Mouse (Mus musculus) spleen, adult 2 months (tissue): Measurements from ENCODE around the gene Pdlim7. TPM values are rescaled to one million over a fixed set of nuclear protein-coding genes. Genes with fewer than 3 reads are reported as not detected.
A peak's percentile ranks its signal among the peaks of the same experiment; 100 is the strongest.

ENCODE experiments used
- DNase-seq, 2 experiments: peaks; one replicate each; pipeline versions ENCODE4 v3.0.0 to v3.0.0-alpha.2; 2012 to 2021; ENCODE audit warnings: low spot score in 2 of 2, low read depth in 1 of 2
- H3K27ac ChIP-seq: fragments of 200-500 bp; 2 replicates; pipeline ENCODE4 v1.5.1; 2012; ENCODE audit warnings: low read length, inconsistent platforms; ENCODE audit not compliant: insufficient read depth
- H3K27me3 ChIP-seq: fragments of 200-500 bp; 2 replicates; pipeline ENCODE4 v1.6.1; 2012; ENCODE audit warnings: mild to moderate bottlenecking, moderate library complexity, low read length, inconsistent platforms; ENCODE audit not compliant: control insufficient read depth, insufficient read depth
- H3K36me3 ChIP-seq: fragments of 200-500 bp; 2 replicates; pipeline ENCODE4 v1.6.1; 2012; ENCODE audit warnings: mild to moderate bottlenecking, low read length, inconsistent platforms; ENCODE audit not compliant: control insufficient read depth, insufficient read depth
- H3K4me1 ChIP-seq: fragments of 200-500 bp; 2 replicates; pipeline ENCODE4 v1.6.1; 2011; ENCODE audit warnings: inconsistent platforms; ENCODE audit not compliant: control insufficient read depth, insufficient read depth, insufficient read length
- H3K4me3 ChIP-seq: fragments of 200-500 bp; 2 replicates; pipeline ENCODE4 v1.5.1; 2011; ENCODE audit warnings: mild to moderate bottlenecking, inconsistent platforms; ENCODE audit not compliant: insufficient read depth, insufficient read length; ENCODE audit errors: extremely low read depth
- CTCF ChIP-seq: fragments of 200-500 bp; IDR thresholded peaks from 2 replicates; pipeline ENCODE4 v1.5.1; 2011; ENCODE audit warnings: mild to moderate bottlenecking, inconsistent platforms; ENCODE audit not compliant: insufficient read depth, insufficient read length, insufficient replicate concordance; ENCODE audit errors: extremely low read depth
- POLR2A ChIP-seq: fragments of 200-500 bp; IDR thresholded peaks from 2 replicates; pipeline ENCODE4 v1.6.1; 2011; ENCODE audit warnings: low read depth, low read length, inconsistent platforms
- WGBS: fragments of 180-500 bp; shearing (Covaris S2); methylation state at CpG from one replicate; pipeline ENCODE4 v1.1.7; 2018; 5-methylcytosine and 5-hydroxymethylcytosine counted together
- polyA plus RNA-seq: library from polyadenylated mRNA; depleted of rRNA; stranded (reverse); fragments of >200 nt; gene quantifications from 2 replicates; pipeline ENCODE4 v1.2.3, GENCODE M21; 2012

The Pdlim7 gene
- polyA plus RNA-seq, 1 experiment, result 38.3 TPM

DNA sequence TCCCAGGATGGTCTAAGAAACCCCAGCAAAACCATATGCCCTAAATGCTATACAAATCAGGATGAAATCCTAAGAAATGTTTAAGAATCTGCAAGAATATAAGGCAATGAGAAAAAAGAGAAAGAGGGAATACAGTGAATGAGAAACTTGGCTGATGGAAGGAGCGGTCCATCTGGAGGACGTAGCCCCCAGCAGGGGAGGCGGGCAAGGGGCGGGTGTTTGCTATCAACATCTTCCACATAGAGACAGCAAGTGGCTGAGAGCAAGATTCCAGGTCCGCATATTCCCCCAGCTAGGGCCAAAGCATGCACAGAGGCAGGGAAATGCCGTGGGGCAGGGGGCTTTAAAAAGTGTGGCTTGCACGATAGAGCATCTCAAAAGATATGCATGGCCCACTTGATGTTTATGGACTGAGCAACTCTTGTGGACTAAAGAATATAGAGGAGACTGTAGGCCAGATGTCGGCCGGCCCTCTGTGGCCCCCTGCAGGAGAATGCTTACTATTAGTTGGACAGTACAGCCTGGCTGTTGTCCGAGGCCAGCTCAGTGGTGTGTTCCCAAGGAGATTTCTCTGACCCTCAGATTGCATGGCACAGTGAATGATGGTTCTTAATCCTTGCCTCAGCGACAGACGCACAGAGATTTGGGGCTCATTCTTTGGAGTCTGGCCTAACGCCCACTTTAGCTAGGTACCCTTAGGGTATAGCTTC, 44.5 kb downstream of the Pdlim7 start:
- 51% methylated on average over 13 of the region's 13 CpGs for WGBS
- TF ChIP-seq POLR2A (no peak), CTCF (peak; percentile 31; the same call in 1 of the 2 replicates)
- H3K27ac ChIP-seq, result no peak overlapping the region
- H3K36me3 ChIP-seq, result no peaks in the 10 kb centered on the region
- no peak overlapping the region for H3K4me3 ChIP-seq
- H3K27me3 ChIP-seq, result no peaks in the 10 kb centered on the region; the same call in 1 of the 2 replicates
- peak in 1 of 2 experiments; percentile 54 for DNase-seq
- H3K4me1 ChIP-seq, result peaks cover 35% of the 10 kb centered on the region

DNA sequence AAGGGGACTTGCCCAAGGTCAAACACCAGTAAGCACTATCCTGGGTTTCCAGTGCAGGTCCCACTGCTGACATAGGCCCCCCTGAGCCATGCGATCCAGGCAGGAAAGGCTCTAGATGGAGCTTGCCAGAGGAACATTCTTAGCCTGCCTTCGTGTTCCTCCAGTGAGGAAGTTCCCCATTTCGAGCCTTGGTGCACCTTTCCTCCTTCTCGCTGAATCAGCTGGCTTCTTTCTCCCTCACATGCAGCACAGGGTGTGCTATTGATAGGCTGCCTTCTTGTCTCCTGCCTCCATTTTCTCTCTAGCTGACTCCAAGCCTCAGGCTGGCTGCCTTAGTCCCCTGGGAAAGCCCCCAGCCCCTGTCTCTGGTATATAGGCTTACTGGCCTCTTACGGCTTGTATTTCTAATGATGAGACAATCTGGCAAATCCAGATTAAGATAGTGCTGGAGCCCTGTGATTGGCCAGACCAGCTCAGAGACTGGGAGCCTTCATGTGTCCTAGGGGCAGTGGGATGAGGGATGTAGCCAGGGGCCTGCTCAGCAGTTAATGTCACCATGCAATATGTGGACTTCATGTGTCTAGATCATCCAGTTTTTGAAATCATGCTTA, 47.5 kb downstream of the Pdlim7 start:
- H3K36me3 ChIP-seq, result peaks cover 6% of the 10 kb centered on the region
- DNase-seq, result no peak
- no peaks in the 10 kb centered on the region for H3K27me3 ChIP-seq
- H3K4me1 ChIP-seq, result peaks cover 24% of the 10 kb centered on the region
- TF ChIP-seq CTCF, result no peak
- TF ChIP-seq POLR2A, result no peak
- 33% methylated on average over 5 of the region's 5 CpGs for WGBS
- H3K4me3 ChIP-seq, result no peak overlapping the region
- no peak overlapping the region for H3K27ac ChIP-seq

DNA sequence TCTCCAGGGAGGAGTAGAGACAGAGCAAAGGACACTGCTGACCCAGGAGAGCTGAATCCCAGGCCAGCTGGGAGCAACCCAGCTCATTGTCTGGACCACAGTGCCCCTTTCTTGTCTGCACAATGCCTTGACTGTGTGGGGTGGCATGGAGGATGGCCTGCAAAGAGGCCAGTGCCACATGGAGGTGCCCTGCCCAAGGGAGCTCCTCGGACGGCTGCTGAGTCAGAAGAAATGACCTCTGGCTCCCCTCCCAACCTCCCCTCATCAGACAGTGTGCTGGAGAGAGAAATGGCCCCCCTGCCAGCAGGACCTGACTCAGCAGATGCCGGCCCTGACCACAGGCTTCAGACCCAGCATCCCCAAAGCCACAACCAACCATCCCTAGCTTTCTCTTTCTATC, 48.3 kb downstream of the Pdlim7 start:
- H3K4me1 ChIP-seq, result peaks cover 23% of the 10 kb centered on the region
- WGBS, result 19% methylated on average over 3 of the region's 3 CpGs
- no peak overlapping the region for H3K27ac ChIP-seq
- no peaks in the 10 kb centered on the region for H3K27me3 ChIP-seq
- DNase-seq, result no peak
- peaks cover 8% of the 10 kb centered on the region for H3K36me3 ChIP-seq
- H3K4me3 ChIP-seq, result no peak overlapping the region
- no peak for TF ChIP-seq CTCF

DNA sequence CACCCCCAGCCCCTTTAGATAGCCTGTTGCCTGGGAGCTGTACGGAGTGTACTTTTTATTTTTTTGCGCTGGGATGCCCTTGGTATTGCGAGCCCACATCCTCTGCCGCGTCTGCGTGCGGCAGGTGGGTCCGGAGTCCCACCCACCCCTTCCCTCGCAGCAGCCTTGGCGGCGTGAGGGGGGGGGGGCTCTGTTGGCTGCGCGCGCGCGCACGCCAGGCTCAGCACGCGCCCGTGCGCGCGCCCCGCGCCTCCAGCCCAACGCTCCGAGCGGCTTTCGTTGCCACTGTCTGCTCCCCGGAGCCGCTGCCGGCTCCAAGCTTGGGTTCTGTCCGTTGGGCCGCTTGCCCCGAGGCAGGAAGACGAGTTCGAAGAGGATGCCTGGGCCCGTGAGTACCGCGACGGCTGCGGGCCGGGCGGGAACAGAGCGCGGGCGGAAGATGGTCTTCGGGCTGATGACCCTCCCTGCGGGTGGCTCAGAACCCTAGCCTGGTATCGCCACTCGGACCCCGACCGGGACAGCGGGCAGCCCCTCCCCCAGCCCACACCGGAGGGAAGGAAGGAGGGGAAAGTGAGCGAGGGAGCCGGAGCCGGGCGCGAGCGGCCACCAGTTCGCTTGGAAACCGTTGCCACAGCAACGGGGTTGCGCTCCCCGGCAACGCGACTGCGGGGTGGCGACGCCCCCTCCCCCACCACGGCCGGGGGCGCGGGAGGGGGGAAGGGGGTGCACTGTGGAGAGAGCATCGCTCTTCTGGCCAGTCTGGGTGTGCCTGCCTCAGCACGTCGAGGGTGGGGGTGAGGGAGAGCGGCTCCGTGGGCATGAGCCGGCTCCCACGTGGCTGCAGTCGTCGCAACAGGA, 49.2 kb downstream of the Pdlim7 start, which contains the start of gene Prr7:
Gene Prr7 (plus strand): TSS at position 241 of the 858 bp plus-strand sequence.
- Histone ChIP-seq H3K4me1 (peaks cover 23% of the 10 kb centered on the region), H3K4me3 (peak within 1 kb of the TSS; percentile 63), H3K27ac (peak within 1 kb of the TSS; percentile 66), H3K36me3 (peaks cover 17% of the 10 kb centered on the region), H3K27me3 (no peaks in the 10 kb centered on the region)
- TF ChIP-seq POLR2A (no peak), CTCF (no peak)
- DNase-seq, result peak in 1 of 2 experiments; percentile 56
- under 1% methylated on average over 61 of the region's 84 CpGs for WGBS

DNA sequence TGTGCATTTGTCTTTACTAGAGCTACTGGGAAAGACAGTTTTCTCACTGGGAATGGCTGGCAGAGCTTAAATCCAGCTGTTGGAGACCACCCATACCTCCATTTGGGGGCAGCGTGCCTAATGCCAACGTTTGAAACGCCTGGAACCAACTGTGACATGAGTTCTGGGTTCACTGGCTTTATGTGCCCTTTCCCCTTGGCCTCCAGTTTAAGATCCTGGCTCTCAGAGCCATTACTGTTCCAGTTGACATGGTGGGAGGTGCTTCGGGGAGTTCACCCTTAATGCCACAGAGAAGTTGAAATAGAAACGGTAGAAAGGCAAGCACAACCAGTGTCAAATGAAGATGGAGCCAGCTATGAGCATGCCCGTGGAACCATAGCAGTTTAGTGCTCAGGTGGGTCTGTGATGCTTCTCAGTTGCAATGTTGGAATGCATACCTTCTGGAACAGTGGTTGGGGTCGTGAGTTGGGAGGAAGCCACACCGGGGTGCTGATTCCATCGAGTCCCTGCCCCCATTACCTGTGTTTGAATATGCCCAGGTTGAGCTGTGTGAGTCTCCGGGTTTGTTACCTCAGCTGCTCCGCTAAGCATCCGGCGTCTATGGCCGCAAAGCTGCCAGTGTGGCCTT, 50.0 kb downstream of the Pdlim7 start:
- H3K27me3 ChIP-seq, result no peaks in the 10 kb centered on the region
- H3K4me1 ChIP-seq, result peaks cover 23% of the 10 kb centered on the region
- peak overlapping the region; percentile 66 for H3K27ac ChIP-seq
- H3K36me3 ChIP-seq, result peaks cover 25% of the 10 kb centered on the region
- 19% methylated on average over 14 of the region's 14 CpGs for WGBS
- DNase-seq, result peak in 1 of 2 experiments; percentile 47
- H3K4me3 ChIP-seq, result peak overlapping the region; percentile 63; the same call in 1 of the 2 replicates
- no peak for TF ChIP-seq CTCF
- no peak for TF ChIP-seq POLR2A

DNA sequence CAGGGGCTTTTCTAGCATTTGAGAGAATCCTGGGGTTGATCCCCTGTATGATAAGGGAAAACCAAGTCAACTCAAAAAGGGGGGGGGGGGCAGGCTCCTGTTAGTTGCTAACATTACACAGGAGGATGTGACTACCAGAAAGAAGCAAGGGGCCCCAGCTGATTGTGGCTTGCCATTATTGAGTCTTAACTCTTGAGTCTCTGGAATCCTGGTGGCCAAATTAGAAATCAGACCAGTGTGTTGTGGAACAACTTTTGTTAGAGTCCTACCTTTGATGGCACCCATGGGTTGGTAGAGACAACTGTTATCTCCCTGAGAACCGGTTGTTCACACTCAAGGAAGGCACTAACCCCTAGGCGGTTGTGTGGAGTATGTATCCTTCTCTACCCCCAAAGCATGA, 50.5 kb downstream of the Pdlim7 start:
- Histone ChIP-seq H3K4me3 (no peak overlapping the region), H3K27ac (peak overlapping the region; percentile 66; the same call in 1 of the 2 replicates), H3K27me3 (no peaks in the 10 kb centered on the region), H3K4me1 (peaks cover 21% of the 10 kb centered on the region), H3K36me3 (peaks cover 28% of the 10 kb centered on the region)
- TF ChIP-seq POLR2A (no peak), CTCF (no peak)
- DNase-seq, result no peak
- WGBS, result 75% methylated on average over 2 of the region's 2 CpGs
